Mouse (Mus musculus) forebrain, embryonic 14.5 days (tissue): ENCODE data around the gene Pelp1. TPM values are rescaled to one million over a fixed set of nuclear protein-coding genes. Genes with fewer than 3 reads are reported as not detected.
A peak's percentile ranks its signal among the peaks of the same experiment; 100 is the strongest.
"Not testable (repeated sequence)": the region's sequence is repeated elsewhere in the genome, so short reads cannot be mapped to it uniquely, and the experiment has no call there.

ENCODE experiments used
- ATAC-seq: fragments of 200-750 bp; cut with Nextera tagmentation; 2 replicates; pipeline ENCODE4 v1.8.0; 2017; ENCODE audit warnings: mild to moderate bottlenecking, moderate library complexity
- DNase-seq: peaks from one replicate; pipeline ENCODE4 v3.0.0-alpha.2; 2015; ENCODE audit warnings: low spot score
- H3K27ac ChIP-seq: fragments of 300-500 bp; sonication (generic); 2 replicates; pipeline ENCODE4 v1.5.1; 2014; ENCODE audit warnings: low read depth, mild to moderate bottlenecking, control low read depth, low read length, moderate library complexity
- H3K27me3 ChIP-seq: fragments of 300-500 bp; sonication (generic); replicated peaks from 2 replicates; pipeline ENCODE4 v1.6.1; 2014; ENCODE audit warnings: low read length, control low read depth, mixed read lengths; ENCODE audit not compliant: control insufficient read depth, insufficient read depth
- H3K36me3 ChIP-seq: fragments of 300-500 bp; sonication (generic); 2 replicates; pipeline ENCODE4 v1.6.1; 2014; ENCODE audit warnings: low read length, control low read depth; ENCODE audit not compliant: control insufficient read depth, insufficient read depth
- H3K4me1 ChIP-seq: fragments of 300-500 bp; sonication (generic); 2 replicates; pipeline ENCODE4 v1.6.1; 2014; ENCODE audit warnings: antibody characterized with exemption, low read length, control low read depth; ENCODE audit not compliant: control insufficient read depth, insufficient read depth
- H3K4me2 ChIP-seq: fragments of 300-500 bp; sonication (generic); 2 replicates; pipeline ENCODE4 v1.6.1; 2014; ENCODE audit warnings: mild to moderate bottlenecking, control low read depth, low read length
- H3K4me3 ChIP-seq: fragments of 300-500 bp; sonication (generic); 2 replicates; pipeline ENCODE4 v1.5.1; 2014; ENCODE audit warnings: low read depth, low read length, control low read depth
- H3K9ac ChIP-seq: fragments of 300-500 bp; sonication (generic); 2 replicates; pipeline ENCODE4 v1.6.1; 2014; ENCODE audit warnings: mild to moderate bottlenecking, low read length, control low read depth, moderate library complexity
- H3K9me3 ChIP-seq: fragments of 300-500 bp; sonication (generic); replicated peaks from 2 replicates; pipeline ENCODE4 v1.6.1; 2016; ENCODE audit warnings: low read length, control low read depth, mixed read lengths; ENCODE audit not compliant: control insufficient read depth
- WGBS: fragments of 180-500 bp; shearing (Covaris S2); extraction: QIAGEN DNeasy Blood & Tissue Kit; methylation state at CpG from one replicate; pipeline ENCODE4 v1.1.7; 2014; 5-methylcytosine and 5-hydroxymethylcytosine counted together
- polyA plus RNA-seq: library from polyadenylated mRNA; unstranded; fragments of >200 nt; fragmentation: Nextera tagmentation; extraction: Ambion mirVana; gene quantifications from 2 replicates; pipeline ENCODE4 v1.2.1, GENCODE M21; 2014

Pelp1 gene
- polyA plus RNA-seq, 1 experiment from 2014 or later: 21.4 TPM

DNA sequence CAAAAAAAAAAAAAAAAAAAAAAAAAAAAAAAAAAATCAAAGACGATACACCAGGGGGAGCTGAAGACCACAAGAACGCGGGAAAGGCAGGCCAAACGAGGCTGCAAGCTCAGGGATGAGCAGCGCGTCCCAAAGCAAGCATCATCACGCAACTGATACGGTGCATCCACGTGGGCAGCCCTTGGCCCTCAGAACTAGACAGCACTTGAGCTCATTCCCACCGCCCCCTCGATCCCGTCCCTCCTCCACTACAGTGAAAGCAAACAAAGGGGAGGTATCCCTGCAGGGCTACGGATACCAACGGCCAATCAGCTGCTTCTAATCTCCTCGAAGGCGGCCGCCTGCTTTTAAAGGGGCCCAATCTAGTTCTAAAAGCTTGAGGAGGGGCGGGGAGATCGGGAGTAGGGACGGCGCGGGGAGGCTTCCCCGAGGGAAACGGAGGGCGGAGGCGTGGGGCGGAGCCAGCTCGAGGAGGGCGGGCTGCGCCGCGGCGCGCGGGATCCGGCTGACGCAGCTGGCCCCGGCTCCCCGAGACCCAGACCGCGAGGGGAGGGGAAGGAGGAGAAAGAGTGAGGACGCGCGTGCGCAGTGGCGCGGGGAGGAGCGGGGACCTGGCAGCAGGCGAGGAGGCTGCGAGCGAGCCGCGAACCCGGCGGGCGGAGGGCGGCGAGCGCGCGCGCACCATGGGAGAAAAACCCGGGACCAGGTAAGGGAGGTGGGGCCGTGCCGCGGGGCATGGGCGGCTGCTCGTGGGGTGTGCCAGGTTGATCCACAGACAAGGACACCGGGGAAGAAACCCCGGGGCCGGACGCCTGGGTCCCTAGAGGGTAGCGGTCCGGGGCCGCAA, 22.4 kb upstream of the Pelp1 start, which contains the start of gene Arrb2:
TSS of gene Arrb2 (plus strand) at position 588 of the 847 bp plus-strand sequence.
- Histone ChIP-seq H3K9me3 (no peaks in the 10 kb centered on the region), H3K27ac (peak within 1 kb of the TSS; percentile 86), H3K4me3 (peak within 1 kb of the TSS; percentile 80), H3K4me1 (peaks cover 12% of the 10 kb centered on the region), H3K9ac (peak within 1 kb of the TSS; percentile 84), H3K36me3 (peaks cover 19% of the 10 kb centered on the region), H3K4me2 (peak within 1 kb of the TSS; percentile 67), H3K27me3 (no peaks in the 10 kb centered on the region)
- WGBS: under 1% methylated on average over 70 of the region's 75 CpGs
- ATAC-seq (peak; percentile 96), DNase-seq (peak; percentile 99)

DNA sequence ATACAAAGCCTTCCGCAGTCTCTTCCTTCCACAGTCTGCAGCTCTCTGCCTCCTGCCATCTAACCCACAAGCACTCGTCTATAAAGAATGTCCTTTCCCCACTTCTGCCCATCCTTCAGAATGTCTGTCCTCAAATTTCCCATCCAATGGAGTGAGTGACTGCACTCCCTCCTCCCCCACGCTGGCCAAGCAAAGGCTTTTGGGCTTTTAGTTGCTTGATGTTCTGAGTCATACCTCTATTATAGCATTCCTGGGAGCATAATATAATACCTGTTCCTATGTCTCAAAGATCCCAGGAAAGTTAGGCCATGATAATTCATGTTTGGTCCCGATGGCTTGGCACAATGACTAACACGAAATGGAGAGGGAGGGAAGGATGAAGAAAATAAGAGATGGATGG, 21.7 kb upstream of the Pelp1 start:
- DNase-seq (no peak), ATAC-seq (no peak)
- peak overlapping the region; percentile 84; the same call in 1 of the 2 replicates for H3K9ac ChIP-seq
- peaks cover 12% of the 10 kb centered on the region for H3K4me1 ChIP-seq
- H3K36me3 ChIP-seq: peaks cover 12% of the 10 kb centered on the region
- H3K4me3 ChIP-seq: peak overlapping the region; percentile 80; the same call in 1 of the 2 replicates
- no peaks in the 10 kb centered on the region for H3K9me3 ChIP-seq
- WGBS: 28% methylated on average over 5 of the region's 5 CpGs
- H3K27ac ChIP-seq: peak overlapping the region; percentile 86
- peak overlapping the region; percentile 67 for H3K4me2 ChIP-seq
- H3K27me3 ChIP-seq: no peaks in the 10 kb centered on the region

GRCm38 (mm10) chr11:70426598-70426997, 16.8 kb upstream of the Pelp1 start:
- not testable (repeated sequence) for H3K4me1 ChIP-seq, H3K9me3 ChIP-seq, H3K4me2 ChIP-seq, ATAC-seq, H3K27me3 ChIP-seq, H3K36me3 ChIP-seq, H3K4me3 ChIP-seq, DNase-seq, H3K27ac ChIP-seq, H3K9ac ChIP-seq
- 63% methylated on average over 6 of the region's 6 CpGs for WGBS

GRCm38 (mm10) chr11:70419486-70419885, 9.7 kb upstream of the Pelp1 start:
- DNase-seq (no peak), ATAC-seq (no peak)
- Histone ChIP-seq H3K36me3 (no peaks in the 10 kb centered on the region), H3K9me3 (no peaks in the 10 kb centered on the region), H3K4me1 (no peaks in the 10 kb centered on the region), H3K4me3 (no peak overlapping the region), H3K27me3 (no peaks in the 10 kb centered on the region), H3K9ac (no peak overlapping the region), H3K4me2 (no peak overlapping the region), H3K27ac (no peak overlapping the region)
- 79% methylated on average over 5 of the region's 5 CpGs for WGBS

DNA sequence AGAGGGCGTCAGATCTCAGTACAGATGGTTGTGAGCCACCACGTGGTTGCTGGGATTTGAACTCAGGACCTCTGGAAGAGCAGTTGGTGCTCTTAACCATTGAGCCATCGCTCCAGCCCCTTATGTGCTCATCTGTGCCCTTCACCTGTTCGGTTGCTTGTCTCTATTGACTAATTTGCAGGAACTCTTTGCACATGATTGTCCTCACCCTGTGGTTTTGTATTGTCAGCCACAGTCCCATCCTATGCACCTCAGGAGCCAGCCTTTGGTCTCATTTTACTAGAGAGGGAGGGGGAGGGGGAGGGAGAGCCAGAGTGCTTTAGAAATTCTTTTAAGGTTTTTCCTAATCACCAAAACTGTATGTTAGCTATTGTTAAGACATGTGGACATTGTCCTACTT, 8.4 kb upstream of the Pelp1 start:
- ATAC-seq (no peak), DNase-seq (no peak)
- Histone ChIP-seq H3K9me3 (no peaks in the 10 kb centered on the region), H3K36me3 (no peaks in the 10 kb centered on the region), H3K27me3 (no peaks in the 10 kb centered on the region), H3K9ac (no peak overlapping the region), H3K4me1 (no peaks in the 10 kb centered on the region), H3K4me2 (no peak overlapping the region), H3K4me3 (no peak overlapping the region), H3K27ac (no peak overlapping the region)
- WGBS: 69% methylated on average over 4 of the region's 4 CpGs

DNA sequence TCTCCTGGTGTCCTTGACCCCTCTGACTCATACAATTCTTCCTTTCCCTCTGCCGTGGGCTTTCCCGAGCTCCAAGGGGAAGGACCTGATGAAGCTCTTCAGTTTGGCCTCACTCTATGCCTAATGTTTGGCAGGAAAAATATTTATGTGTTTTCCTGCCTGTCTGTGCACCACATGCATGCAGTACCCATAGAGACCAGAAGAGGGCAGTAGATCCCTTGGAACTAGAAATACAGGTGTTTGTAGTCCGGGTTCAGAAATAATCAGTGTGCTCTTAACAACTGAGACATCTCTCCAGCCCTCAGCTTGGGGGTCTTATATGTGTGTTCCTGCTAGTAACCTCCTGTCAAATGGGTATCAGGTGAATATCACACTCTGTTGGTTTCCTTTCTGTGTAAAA, 4.1 kb upstream of the Pelp1 start:
- no peak for ATAC-seq
- no peak overlapping the region for H3K27ac ChIP-seq
- no peaks in the 10 kb centered on the region for H3K27me3 ChIP-seq
- no peak overlapping the region for H3K4me3 ChIP-seq
- no peak overlapping the region for H3K4me2 ChIP-seq
- H3K36me3 ChIP-seq: no peaks in the 10 kb centered on the region
- peak; percentile 89 for DNase-seq
- no peaks in the 10 kb centered on the region for H3K9me3 ChIP-seq
- WGBS: 7% methylated on average over 3 of the region's 3 CpGs
- H3K9ac ChIP-seq: no peak overlapping the region
- peaks cover 2% of the 10 kb centered on the region; the same call in 1 of the 2 replicates for H3K4me1 ChIP-seq

- WGBS: 82% methylated on average over 5 of the region's 5 CpGs
- Histone ChIP-seq H3K4me1 (peaks cover 9% of the 10 kb centered on the region), H3K9ac (no peak overlapping the region), H3K36me3 (no peaks in the 10 kb centered on the region), H3K9me3 (no peaks in the 10 kb centered on the region), H3K4me2 (no peak overlapping the region), H3K4me3 (no peak overlapping the region), H3K27me3 (no peaks in the 10 kb centered on the region), H3K27ac (no peak overlapping the region)
- ATAC-seq (no peak), DNase-seq (no peak)
These were observed 2.8 kb upstream of the Pelp1 start for GRCm38 (mm10) chr11:70412591-70412990.

GRCm38 (mm10) chr11:70410297-70410643, 439 bp upstream of the Pelp1 start:
- H3K9ac ChIP-seq: peak overlapping the region; percentile 97
- H3K36me3 ChIP-seq: peaks cover 7% of the 10 kb centered on the region
- no peak for DNase-seq
- H3K4me3 ChIP-seq: peak overlapping the region; percentile 99
- peak overlapping the region; percentile 65 for H3K27ac ChIP-seq
- H3K4me1 ChIP-seq: peaks cover 9% of the 10 kb centered on the region
- no peaks in the 10 kb centered on the region for H3K27me3 ChIP-seq
- no peak for ATAC-seq
- H3K9me3 ChIP-seq: no peaks in the 10 kb centered on the region
- WGBS: 63% methylated on average over 6 of the region's 6 CpGs
- peak overlapping the region; percentile 79 for H3K4me2 ChIP-seq

DNA sequence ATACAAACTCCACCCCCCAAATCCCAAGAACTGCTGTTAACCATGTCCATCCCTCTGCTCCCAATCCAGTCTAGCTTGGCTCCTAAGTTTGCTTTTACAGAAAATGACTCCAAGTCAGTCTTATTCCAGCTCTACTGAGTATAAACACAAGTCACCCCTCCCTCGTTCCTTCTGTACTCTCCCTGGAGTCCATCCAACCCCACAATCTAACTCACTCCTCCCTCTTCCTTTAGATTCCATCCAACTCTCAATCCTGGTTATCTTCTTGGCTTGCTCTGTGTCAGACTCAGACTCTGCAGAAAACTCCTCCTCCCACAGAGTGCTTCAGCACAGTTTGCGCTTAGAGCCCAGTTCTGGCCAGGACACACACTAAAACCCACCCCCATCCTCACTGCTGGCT, 6.2 kb downstream of the Pelp1 start:
- no peak overlapping the region for H3K4me2 ChIP-seq
- no peaks in the 10 kb centered on the region for H3K27me3 ChIP-seq
- ATAC-seq (no peak), DNase-seq (no peak)
- no peak overlapping the region for H3K9ac ChIP-seq
- H3K36me3 ChIP-seq: peaks cover 68% of the 10 kb centered on the region
- H3K4me3 ChIP-seq: no peak overlapping the region
- H3K4me1 ChIP-seq: peaks cover 4% of the 10 kb centered on the region
- WGBS: 83% methylated on average over 2 of the region's 2 CpGs
- no peak overlapping the region for H3K27ac ChIP-seq
- no peaks in the 10 kb centered on the region for H3K9me3 ChIP-seq
